Mouse (Mus musculus): Measurements from ENCODE around the gene Sh3gl1.

The Sh3gl1 gene

GRCm38 (mm10) chr17:56040030-56040856 lies 3.8 kb upstream of the Sh3gl1 start, which contains the start of gene Chaf1a:
Gene Chaf1a (plus strand): TSS chr17:56040439.
- DNase-seq (ENCODE audit: low spot score), result peak; percentile 91

- DNase-seq (ENCODE audit: low spot score), result no peak
Measured at GRCm38 (mm10) chr17:56039345-56039744, 2.9 kb upstream of the Sh3gl1 start.

GRCm38 (mm10) chr17:56038583-56039261 lies 2.3 kb upstream of the Sh3gl1 start:
- no peak for DNase-seq (ENCODE audit: low spot score)

DNA sequence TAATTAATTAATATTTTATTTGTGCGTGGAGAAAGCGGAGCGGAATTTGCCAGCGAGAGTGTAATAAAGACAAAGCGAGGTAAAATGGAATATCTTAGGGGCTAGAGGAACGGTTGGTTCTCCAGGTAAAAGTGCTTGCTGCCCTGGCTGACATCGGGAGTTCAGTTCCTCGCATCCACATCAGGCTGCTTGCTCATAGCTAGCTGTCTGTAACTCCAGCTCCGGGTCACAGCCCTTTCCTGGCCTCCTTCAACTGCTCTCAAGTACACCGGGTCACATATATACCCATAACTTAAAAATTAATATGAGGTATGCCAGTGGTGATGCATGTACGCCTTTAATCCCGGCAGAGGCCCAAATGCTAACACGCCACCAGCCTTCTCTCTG lies 459 bp upstream of the Sh3gl1 start:
- DNase-seq (ENCODE audit: low spot score), result no peak

DNA sequence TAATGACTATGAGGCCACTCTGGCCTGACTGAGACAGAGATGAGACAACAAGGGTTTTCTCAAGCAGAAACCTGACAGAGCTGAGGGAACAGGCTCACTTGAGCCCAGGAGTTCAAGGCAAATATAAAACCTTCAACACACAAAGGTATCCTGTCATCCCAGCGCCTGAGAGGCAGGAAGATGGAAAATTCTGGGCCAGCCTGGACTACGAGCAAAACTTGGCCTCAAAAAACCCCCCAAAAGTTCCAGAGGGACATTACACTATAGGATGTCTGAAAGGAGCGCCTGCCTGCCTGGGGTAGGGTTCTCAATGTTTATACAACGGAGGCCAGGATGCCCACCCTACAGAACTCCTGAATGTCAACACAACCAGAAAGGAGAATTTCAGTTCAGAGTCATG lies 1.2 kb downstream of the Sh3gl1 start:
- DNase-seq (ENCODE audit: low spot score), result no peak

DNA sequence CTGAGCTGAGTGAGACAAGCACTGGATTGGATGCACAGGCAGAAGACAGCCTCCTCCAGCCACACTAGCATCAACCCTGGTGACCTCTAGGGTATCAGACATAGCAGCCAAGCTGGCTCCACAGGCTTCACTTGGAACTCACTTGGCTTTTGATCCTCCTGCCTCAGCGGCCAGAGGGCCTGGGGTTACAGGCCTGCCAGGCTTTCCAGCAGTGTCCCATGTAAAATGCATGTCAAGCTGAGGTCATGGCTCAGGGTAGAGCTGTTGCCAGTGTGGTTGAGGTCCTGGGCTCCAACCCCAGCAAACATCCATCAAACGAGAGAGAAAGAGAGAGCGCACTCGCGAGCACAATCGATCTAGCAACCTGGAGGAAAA lies 1.7 kb downstream of the Sh3gl1 start:
- DNase-seq (ENCODE audit: low spot score), result no peak

GRCm38 (mm10) chr17:56034040-56034725 lies 2.3 kb downstream of the Sh3gl1 start:
- no peak for DNase-seq (ENCODE audit: low spot score)

GRCm38 (mm10) chr17:56032831-56033230 lies 3.6 kb downstream of the Sh3gl1 start:
- no peak for DNase-seq (ENCODE audit: low spot score)

GRCm38 (mm10) chr17:56032127-56032733 lies 4.2 kb downstream of the Sh3gl1 start:
- DNase-seq (ENCODE audit: low spot score), result no peak

- no peak for DNase-seq (ENCODE audit: low spot score)
Measured at GRCm38 (mm10) chr17:56031431-56031830, 5.0 kb downstream of the Sh3gl1 start.

DNA sequence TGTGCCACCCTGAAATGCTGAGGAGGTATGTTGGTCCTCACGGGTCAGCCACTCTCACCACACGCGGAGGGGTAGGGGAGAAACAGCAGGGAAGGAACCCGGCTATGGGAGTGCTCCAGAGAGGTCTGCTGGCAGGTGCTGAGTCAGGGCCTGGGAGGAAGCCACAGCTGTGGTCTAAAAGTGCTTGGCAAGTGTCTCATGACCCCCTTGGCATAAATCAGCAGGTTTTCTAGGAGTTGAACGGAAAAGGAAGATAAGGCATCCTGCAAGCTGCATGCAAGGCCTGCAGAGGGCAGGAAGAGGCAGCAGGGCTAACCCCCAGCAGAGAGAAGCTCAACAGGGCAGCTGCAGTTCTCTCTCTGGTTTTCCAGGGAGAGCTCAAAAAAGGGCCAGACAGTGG lies 5.5 kb downstream of the Sh3gl1 start:
- no peak for DNase-seq (ENCODE audit: low spot score)

GRCm38 (mm10) chr17:56030238-56030870 lies 6.1 kb downstream of the Sh3gl1 start:
- DNase-seq (ENCODE audit: low spot score), result no peak

- no peak for DNase-seq (ENCODE audit: low spot score)
Measured at GRCm38 (mm10) chr17:56027801-56028441, 8.5 kb downstream of the Sh3gl1 start.

GRCm38 (mm10) chr17:56026881-56027280 lies 9.6 kb downstream of the Sh3gl1 start:
- DNase-seq (ENCODE audit: low spot score), result no peak

- no peak for DNase-seq (ENCODE audit: low spot score)
Measured at GRCm38 (mm10) chr17:56026303-56026702, 10.1 kb downstream of the Sh3gl1 start.

- no peak for DNase-seq (ENCODE audit: low spot score)
Measured at GRCm38 (mm10) chr17:56024931-56025330, 11.5 kb downstream of the Sh3gl1 start.

DNA sequence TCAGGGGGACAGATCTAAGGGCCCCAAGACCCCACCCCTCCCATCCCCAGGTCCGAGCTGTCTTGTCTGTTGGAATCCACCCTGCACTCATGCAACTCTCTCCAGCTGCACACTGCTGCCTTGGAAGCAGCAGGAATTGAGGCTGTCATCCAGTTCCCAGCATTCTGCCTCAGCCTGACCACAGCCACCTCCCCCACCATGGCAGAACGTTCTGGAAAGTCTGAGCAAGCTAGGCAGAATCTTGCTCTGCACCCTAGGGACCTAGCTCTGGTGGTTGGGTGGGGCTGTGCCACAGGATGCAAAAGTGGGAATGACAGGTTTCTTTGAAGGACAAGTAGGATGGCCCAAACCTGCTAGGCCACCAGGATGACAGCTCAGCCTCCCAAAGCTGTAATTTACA lies 12.0 kb downstream of the Sh3gl1 start:
- no peak for DNase-seq (ENCODE audit: low spot score)

DNA sequence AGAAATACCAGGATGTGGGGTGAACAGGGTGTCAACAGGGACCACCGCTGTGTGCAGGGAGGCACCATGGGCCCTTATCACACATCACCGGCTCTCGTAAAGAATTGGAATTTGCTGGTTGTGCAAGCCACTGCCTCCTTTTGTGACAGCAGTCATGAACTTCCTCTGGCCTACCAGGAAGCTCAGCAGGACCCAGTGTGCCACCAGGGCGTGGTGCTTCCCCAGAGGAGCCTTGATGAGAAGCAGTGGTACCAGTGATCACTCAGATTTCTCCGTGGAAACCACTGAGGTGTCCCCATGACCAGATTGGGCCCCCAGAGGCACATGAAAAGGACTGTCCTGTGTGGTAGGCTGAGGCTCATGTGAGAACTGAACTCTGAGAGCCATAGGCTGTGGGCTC lies 13.0 kb downstream of the Sh3gl1 start:
- no peak for DNase-seq (ENCODE audit: low spot score)

DNA sequence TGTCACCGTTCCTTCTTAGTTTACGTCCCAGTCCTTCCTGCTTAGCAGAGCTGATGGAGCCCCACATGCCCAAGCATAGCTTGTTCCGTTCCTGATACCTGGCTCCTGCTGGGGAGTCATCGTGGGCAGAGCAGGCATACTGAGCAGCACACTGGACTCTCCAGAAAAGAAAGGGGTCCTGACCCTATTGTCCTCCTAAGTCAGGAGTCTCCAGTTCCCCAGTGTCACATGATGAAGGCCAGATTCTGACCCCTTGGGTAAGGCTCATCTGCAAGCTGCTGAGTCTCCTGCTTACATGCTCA lies 13.5 kb downstream of the Sh3gl1 start:
- no peak for DNase-seq (ENCODE audit: low spot score)

DNA sequence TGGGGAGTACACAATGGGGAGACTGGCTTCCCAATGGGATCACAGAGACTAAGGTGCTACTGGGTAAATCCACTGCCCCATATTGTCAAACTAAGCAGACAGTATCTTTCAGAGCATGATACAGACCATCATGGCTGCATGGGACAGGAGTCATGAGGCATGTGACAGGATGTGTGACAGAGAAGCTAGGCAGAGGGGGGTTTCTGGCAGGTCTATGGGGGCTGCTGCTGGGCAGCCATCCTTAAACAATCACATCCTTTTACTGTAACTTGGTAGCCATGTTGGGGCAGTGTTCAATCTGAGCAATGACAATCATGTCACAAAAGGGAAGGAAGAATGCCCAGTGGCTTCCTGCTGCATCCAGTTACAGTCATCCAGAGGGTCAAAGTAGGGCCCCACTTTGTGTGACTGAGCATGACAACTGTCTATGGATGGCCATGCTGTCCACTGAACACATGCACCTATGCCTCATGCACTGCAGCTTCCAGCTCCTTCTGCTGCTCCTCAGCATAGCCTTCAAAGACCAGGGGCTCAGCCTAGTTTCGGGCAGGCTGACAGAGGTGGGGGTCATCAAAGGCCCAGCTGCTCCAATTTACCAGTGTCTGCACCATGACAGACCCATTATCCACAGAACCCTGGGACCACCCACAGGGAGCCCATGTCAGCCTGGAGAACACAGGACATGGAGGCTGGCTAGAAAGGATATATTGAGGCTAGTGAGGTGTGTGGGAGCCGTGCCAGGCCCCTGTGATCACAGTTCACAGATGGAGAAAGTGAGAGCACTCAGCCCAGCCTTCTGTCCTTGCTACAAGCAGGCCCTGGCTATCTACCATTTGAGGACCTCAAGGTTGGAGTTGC lies 14.1 kb downstream of the Sh3gl1 start:
- DNase-seq (ENCODE audit: low spot score), result no peak
